Mouse (Mus musculus) frontal cortex, postnatal 14 days (tissue): ENCODE results near the gene Pnn.

Experiments used
- DNase-seq, 2 experiments: peaks; one replicate each; pipeline ENCODE4 v3.0.0; 2022; ENCODE audit warnings: low spot score in 2 of 2

Pnn gene

DNA sequence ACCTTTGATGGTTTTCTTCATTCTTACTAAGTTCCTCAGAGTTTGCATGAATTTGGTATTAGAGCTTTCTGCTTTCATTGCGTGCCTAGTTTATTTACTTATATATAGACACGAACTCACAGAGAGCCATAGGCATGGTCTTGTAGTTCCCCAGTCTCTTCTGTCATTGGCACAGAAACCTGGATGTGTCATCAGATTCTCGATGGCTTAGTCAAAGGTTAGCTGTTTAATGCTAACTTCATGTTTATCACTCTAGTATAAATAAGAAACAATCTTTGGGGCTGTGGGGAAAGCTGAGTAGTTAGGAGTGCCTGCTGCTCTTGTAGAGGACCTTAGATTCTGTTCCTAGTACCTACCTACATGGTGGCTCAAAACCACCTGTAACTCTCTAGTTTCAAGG is 10.3 kb downstream of the Pnn start:
- no peak for DNase-seq

DNA sequence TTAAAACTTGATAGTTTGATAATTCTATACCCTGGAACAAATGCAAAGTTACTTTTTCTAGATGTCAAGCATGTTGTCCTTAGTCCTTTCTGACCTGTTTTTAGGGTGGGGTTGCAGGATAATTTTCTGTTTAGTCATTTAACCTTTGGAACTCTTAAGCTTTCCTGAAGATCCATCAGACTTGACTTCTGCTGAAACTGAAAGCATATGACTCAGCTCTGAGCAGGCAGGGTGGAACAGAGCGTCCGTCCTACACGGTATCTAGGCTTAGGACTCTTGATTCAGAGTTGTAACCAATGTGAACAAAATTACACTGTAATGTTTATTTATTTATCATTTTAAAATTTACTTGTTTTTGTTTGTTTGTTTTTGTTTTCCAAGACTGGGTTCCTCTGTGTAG is 11.2 kb downstream of the Pnn start:
- no peak for DNase-seq

DNA sequence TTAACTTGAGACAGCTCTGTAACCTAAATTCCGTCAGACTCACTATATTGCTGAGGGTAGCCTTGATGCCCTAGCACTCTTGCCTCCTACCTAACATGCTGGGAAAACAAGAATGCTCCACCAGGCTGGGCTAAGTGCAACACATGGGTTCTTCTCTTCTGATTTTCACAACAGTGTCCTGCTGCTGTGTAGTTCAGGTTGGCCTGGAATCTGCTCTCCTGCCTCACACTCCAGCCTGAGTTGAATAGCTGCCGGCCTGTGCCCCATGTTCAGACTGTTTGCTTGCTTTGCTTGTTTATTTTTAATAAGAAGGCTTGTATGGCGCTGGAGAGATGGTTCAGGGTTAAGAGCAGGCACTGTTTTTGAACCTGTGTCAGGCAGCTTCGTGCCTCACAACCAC is 13.8 kb downstream of the Pnn start:
- DNase-seq = no peak

DNA sequence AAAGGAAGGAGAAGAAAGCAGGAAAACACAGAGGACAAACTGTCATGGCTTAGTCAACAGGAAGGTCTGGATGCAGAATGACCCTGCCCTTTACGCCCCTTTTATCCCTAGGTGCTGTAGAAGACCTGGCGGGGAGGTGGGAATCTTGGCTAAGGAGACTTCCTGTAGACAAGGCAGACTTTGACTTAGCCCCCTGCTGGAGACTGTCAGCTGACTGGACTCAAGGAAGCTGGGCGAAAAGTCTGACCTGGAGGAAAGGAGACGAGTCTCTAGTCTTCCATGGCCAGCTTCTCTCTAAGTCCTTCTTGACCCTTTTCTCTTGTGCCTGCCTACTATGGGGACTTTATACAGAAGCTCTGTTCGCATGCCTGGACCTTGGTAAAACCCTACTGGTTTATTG is 17.8 kb downstream of the Pnn start:
- no peak for DNase-seq

DNA sequence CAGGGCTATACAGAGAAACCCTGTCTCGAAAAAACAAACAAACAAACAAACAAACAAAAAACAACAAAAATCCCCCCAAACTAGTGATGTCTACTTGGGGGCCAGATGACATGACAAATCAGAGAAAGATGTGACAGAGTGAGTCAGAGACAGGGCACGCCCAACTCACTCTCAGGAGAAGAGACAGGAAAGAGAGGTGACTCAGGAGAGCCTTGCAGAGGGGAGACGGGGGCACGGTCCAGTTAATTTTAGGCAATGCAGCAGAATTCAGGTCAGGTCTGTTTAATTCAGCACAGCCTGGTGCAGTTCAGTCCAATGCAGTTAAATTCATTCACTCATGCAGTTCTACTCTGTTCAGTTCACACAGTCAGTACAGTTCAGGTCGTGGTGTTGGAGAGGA is 19.5 kb downstream of the Pnn start:
- DNase-seq = no peak

DNA sequence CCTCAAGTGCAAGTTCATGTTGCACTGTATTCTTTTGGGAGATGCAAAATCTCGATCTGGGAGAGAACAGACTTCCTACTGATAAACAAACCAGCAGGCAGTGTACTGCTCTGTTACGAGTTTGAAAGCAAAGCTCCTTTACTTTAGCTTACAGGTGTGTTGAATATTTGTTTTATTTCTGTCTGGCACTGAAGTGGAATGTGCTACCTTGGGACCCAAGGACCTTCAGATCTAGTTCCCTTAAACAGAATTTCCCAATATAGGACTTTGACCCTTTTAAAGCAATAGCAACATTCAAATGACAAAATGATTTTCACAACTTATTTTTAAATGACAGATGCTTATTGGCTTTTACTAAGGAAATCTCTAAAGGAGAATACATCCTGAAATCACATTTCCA is 26.9 kb downstream of the Pnn start:
- DNase-seq = no peak

DNA sequence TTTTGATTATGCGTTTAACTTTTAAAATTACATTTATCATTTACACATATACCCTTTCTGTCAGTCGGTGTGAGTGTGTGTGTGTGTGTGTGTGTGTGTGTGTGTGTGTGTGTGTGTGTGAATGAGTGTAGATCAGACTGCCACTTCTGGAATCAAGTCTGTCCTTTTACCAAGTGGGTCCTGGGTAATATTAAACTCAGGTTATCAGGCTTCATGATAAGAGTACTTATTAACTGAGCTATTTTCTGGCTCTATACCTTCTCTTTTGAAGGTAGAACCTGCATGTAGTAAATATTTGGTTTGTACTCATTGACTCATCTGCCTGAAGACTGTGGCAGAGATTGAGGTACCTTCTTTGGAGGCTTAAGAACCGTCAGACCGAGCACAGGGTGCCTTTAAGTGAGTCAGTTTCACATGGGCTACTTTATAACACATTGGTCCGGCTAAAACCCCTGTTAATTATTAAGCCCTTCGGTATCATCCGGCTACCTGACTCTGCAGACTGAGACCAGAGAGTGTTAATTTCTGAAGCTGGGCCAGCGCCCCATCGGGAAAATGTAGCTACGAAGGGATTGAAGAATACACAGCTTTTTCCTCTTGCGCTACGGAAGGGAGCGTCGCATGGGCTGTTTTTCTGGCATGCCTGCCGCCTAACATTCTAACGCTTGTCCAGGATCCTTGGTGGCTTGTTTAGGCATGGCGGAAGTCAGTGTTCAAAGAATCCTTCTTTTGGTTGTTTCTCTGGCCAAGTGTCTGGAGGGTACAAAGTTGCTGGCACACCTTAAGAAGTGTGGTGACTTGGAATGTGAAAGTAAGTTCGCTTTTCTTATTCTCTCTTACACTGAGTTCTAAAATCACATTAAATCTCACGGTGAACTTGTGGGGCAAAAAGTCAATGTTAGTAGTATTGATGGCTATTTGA is 28.7 kb downstream of the Pnn start, which contains the start of gene Mia2:
Gene Mia2, plus strand, starts transcription at position 696 of the 922 bp plus-strand sequence.
- no peak for DNase-seq

DNA sequence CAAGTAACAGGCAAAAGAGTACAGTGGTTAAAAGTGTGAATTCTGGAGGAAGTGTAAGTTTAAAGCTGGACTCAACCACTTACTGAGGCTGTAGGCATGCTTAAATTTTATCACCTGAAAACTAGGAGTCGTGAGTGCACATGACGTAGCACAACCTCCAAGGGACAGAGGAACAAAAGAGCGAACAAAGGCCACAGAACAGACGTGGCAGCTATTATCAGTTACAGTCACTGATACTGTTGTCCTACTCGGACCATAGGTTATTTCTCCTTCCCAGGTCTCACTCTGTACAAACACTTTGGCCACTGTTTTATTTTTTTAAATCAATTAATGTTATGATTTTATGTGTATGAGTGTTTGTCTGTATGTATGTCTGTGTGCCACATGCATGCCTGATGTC is 38.1 kb downstream of the Pnn start:
- DNase-seq = no peak

DNA sequence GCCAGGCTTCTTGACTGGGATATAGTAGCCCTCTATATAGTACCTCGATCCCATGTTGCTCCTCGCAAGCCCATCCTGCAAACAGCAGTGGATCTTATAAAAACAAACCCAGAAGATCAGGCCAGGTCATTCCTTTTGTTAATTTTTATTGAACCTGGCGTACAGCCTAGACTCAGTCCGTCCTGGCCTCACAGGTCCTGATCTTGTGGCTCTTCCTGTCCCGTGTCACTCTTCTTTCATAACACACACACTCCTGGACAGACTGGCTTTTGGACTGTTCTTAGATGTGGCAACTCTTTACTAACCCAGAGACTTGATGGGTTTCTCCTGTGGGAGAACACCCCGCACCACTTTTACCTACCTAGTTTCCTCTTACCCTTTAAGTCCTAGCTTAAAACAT is 39.2 kb downstream of the Pnn start:
- no peak for DNase-seq

DNA sequence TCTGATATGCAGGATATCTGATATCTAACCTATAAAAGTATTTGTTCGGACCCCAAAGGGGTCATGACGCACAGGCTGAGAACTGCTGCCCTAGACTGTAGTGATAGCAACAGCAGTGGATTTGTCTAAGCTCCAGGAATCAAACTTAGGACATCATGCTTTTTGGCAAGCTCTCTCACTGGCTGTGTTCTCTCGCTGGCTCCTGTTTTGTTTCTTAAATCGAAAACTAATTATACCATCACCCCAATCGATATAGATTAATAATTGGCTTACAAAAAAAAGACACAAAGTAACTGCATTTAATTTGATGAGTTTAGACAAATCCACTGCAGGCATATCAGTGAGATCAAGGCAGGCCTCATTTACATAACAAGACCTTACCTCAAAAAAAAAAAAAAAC is 39.8 kb downstream of the Pnn start:
- DNase-seq = no peak

DNA sequence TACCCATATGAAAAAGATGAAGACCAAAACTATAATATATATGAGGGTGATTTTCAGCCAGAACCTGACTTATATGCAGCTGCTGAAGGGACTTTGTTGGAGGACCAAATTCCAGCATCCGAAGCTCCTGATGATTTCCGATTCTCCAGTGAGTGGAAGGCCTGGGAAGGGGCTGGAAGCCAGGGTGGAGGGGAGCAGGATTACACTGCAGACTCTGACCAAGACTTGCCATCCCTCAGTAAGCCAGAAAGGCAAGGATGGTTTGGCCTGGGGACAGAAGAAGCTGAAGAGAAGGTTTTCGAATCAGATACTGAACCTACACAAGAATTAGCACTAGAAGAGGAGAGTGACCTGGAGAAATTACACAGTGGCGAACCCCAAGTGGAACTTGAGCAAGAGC is 41.2 kb downstream of the Pnn start:
- DNase-seq = no peak

DNA sequence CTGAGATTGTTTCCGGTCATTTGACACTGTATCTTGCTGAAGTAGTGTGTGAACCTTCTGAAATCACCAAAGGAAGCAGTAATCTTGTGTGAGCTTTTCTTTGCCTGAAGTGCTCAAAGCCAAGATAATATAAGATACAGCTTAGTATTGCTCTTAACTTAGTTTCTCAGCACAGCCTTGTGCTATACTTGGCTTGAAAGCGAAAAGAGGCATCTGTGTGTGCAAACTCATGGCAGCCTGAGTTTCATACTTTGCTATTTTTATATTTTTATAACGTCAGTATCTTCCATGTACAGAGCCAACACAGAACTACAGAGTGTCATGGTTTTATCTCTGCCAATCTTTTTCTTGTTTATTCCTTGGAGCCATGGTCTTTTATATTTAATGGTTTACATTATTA is 50.5 kb downstream of the Pnn start:
- no peak for DNase-seq
